Mouse (Mus musculus) neural tube, embryonic 11.5 days (tissue): ENCODE results near the gene Zbtb37. TPM values are rescaled to one million over a fixed set of nuclear protein-coding genes. Genes with fewer than 3 reads are reported as not detected.

Experiments used
- ATAC-seq: fragments of 200-750 bp; cut with Nextera tagmentation; 2 replicates; pipeline ENCODE4 v1.8.0; 2017; ENCODE audit warnings: moderate number of reproducible peaks, mild to moderate bottlenecking, moderate TSS enrichment, moderate library complexity; ENCODE audit not compliant: insufficient read depth, low FRiP score, low TSS enrichment
- DNase-seq: peaks from one replicate; pipeline ENCODE4 v3.0.0-alpha.2; 2015; ENCODE audit warnings: low spot score
- H3K27ac ChIP-seq: fragments of 300-500 bp; sonication (generic); 2 replicates; pipeline ENCODE4 v1.5.1; 2014; ENCODE audit warnings: low read depth, mild to moderate bottlenecking, low read length
- H3K27me3 ChIP-seq: fragments of 300-500 bp; sonication (generic); 2 replicates; pipeline ENCODE4 v1.6.1; 2014; ENCODE audit warnings: mild to moderate bottlenecking, low read length, mixed read lengths; ENCODE audit not compliant: control insufficient read depth, insufficient read depth
- H3K36me3 ChIP-seq: fragments of 300-500 bp; sonication (generic); 2 replicates; pipeline ENCODE4 v1.6.1; 2014; ENCODE audit warnings: mild to moderate bottlenecking, low read length, moderate library complexity, mixed read lengths; ENCODE audit not compliant: control insufficient read depth, insufficient read depth
- H3K4me1 ChIP-seq: fragments of 300-500 bp; sonication (generic); 2 replicates; pipeline ENCODE4 v1.6.1; 2014; ENCODE audit warnings: low read length, mixed read lengths; ENCODE audit not compliant: control insufficient read depth, insufficient read depth
- H3K4me2 ChIP-seq: fragments of 300-500 bp; sonication (generic); 2 replicates; pipeline ENCODE4 v1.6.1; 2014; ENCODE audit warnings: low read depth, mild to moderate bottlenecking, moderate library complexity
- H3K4me3 ChIP-seq: fragments of 300-500 bp; sonication (generic); 2 replicates; pipeline ENCODE4 v1.5.1; 2014; ENCODE audit warnings: low read depth, low read length
- H3K9ac ChIP-seq: fragments of 300-500 bp; sonication (generic); 2 replicates; pipeline ENCODE4 v1.6.1; 2014; ENCODE audit warnings: mild to moderate bottlenecking, low read length
- H3K9me3 ChIP-seq: fragments of 300-500 bp; sonication (generic); 2 replicates; pipeline ENCODE4 v1.6.1; 2016; ENCODE audit warnings: low read length; ENCODE audit not compliant: control insufficient read depth
- WGBS: fragments of 180-500 bp; shearing (Covaris S2); extraction: QIAGEN DNeasy Blood & Tissue Kit; methylation state at CpG from one replicate; pipeline ENCODE4 v1.1.7; 2014; 5-methylcytosine and 5-hydroxymethylcytosine counted together
- polyA plus RNA-seq: library from polyadenylated mRNA; unstranded; fragments of >200 nt; fragmentation: Nextera tagmentation; extraction: Ambion mirVana; gene quantifications from 2 replicates; pipeline ENCODE4 v1.2.1, GENCODE M21; 2014

The Zbtb37 gene
- polyA plus RNA-seq, 1 experiment from 2014 or later = 12.4 TPM

DNA sequence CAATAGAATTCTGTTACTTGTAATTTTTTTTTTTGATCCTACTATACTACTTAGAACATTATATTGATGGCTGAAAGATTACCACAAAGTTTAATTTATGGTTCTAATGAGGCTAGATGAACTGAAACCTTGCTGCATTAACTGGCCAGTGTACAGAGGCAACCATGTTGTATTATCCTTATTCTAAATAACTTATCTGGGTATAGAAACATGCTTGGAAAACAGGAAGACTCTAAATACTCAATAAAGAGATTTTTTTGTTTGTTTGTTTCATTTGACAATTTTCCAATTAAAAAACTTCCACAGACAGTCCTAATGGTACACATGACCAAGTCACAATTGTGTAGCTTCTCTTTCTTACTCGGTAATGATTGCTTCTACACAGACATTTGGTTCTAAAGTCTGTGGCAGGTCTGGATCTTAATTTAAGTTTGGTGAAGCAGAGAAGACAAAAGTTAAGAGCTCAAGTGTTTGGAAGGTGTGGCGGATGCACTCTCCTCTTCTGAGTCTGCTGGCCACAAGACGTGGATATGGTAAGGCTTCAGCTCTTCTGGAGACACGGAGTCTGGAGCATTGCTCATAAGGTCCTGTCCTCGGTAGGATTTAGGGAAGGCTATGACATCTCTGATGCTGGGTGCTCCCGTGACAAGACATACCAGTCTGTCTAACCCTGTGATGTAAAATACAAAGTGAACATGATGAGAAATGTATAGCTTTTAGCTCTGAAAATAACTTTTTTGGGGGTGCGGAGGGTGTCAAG lies 6.8 kb upstream of the Zbtb37 start:
- Histone ChIP-seq H3K4me3 (no peak overlapping the region), H3K4me1 (peaks cover 4% of the 10 kb centered on the region), H3K4me2 (no peak overlapping the region), H3K36me3 (peaks cover 8% of the 10 kb centered on the region; the same call in 1 of the 2 replicates), H3K27me3 (no peaks in the 10 kb centered on the region), H3K27ac (no peak overlapping the region), H3K9me3 (no peaks in the 10 kb centered on the region), H3K9ac (no peak overlapping the region)
- ATAC-seq (no peak), DNase-seq (no peak)
- 91% methylated on average over 7 of the region's 7 CpGs for WGBS

DNA sequence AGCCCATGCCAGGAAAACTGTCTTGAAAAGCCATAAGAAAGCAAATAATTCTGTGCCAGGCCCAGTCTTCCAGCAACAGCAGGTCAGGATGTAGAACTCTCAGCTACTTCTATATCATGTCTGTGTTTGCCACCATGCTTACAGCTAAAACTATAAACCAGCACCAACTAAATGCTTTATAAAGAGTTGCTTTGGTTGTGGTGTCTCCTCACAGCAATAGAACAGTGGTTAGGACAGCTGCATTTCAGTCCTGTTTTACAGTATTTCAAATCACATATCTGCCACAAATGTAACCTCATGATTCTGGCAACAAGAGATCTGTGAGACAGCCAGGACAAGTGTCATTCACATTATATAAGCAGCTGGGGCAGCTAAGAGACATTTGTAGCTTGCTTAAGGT lies 6.2 kb upstream of the Zbtb37 start:
- Histone ChIP-seq H3K36me3 (peaks cover 9% of the 10 kb centered on the region; the same call in 1 of the 2 replicates), H3K4me3 (no peak overlapping the region), H3K27ac (no peak overlapping the region), H3K4me2 (no peak overlapping the region), H3K27me3 (no peaks in the 10 kb centered on the region), H3K9me3 (no peaks in the 10 kb centered on the region), H3K9ac (no peak overlapping the region), H3K4me1 (peaks cover 4% of the 10 kb centered on the region)
- no peak for ATAC-seq
- no peak for DNase-seq

DNA sequence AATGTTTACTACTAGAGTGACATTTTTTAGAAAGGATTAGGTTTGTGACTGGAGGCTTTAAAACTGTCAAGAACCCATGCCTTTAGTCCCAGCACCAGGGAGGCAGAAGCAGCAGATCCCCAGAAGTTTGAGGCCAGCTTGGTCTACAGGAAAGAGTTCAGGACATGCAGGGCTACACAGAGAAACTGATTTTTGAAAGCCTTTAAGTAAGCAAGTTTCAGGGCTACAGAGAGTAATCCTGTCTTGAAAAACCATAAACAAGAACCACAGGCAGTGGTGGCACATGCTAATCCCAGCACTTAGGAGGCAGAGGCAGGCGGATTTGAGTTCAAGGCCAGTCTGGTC lies 5.7 kb upstream of the Zbtb37 start:
- ATAC-seq = no peak
- Histone ChIP-seq H3K9ac (no peak overlapping the region), H3K9me3 (no peaks in the 10 kb centered on the region), H3K4me3 (no peak overlapping the region), H3K36me3 (peaks cover 9% of the 10 kb centered on the region; the same call in 1 of the 2 replicates), H3K27me3 (no peaks in the 10 kb centered on the region), H3K27ac (no peak overlapping the region), H3K4me1 (peaks cover 4% of the 10 kb centered on the region), H3K4me2 (no peak overlapping the region)
- 62% methylated on average over 1 of the region's 1 CpGs for WGBS
- no peak for DNase-seq

DNA sequence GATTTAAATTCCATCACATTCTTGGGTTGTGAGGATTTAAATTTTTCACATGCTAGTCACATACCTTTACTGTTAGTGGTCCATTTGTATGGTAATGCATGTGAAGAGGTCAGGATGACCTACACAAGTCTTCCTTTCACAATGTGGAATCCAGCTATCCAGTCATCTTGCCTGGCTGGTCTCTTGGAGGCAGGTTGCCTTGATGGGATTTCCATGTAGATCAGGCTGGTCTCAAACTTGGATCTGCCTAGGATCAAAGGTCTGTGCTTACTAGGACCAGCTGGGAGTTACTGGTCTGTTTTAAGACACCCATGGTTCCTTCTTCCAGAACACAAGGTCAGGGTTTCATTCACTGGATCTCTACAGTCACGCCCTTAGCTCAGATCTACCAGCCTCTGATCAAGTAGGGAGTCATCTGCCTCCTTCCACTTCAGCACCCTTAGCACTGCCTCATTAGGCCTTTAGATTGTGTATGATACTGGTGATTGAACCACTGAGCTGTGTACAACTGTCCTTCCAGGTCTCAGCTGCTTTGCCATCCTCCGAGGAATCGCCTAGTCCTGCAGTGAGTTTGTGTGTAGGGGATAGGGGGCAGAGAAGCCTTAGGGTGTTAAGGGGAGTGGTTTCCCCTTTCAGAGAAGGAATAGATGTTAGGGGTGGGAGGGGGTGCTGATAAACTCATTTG lies 5.2 kb upstream of the Zbtb37 start:
- peak; percentile 14 for ATAC-seq
- H3K27ac ChIP-seq = no peak overlapping the region
- peaks cover 6% of the 10 kb centered on the region; the same call in 1 of the 2 replicates for H3K36me3 ChIP-seq
- peaks cover 4% of the 10 kb centered on the region for H3K4me1 ChIP-seq
- DNase-seq = peak; percentile 52
- no peak overlapping the region for H3K4me3 ChIP-seq
- 10% methylated on average over 3 of the region's 3 CpGs for WGBS
- H3K9me3 ChIP-seq = no peaks in the 10 kb centered on the region
- H3K9ac ChIP-seq = no peak overlapping the region
- H3K4me2 ChIP-seq = no peak overlapping the region
- no peaks in the 10 kb centered on the region for H3K27me3 ChIP-seq

DNA sequence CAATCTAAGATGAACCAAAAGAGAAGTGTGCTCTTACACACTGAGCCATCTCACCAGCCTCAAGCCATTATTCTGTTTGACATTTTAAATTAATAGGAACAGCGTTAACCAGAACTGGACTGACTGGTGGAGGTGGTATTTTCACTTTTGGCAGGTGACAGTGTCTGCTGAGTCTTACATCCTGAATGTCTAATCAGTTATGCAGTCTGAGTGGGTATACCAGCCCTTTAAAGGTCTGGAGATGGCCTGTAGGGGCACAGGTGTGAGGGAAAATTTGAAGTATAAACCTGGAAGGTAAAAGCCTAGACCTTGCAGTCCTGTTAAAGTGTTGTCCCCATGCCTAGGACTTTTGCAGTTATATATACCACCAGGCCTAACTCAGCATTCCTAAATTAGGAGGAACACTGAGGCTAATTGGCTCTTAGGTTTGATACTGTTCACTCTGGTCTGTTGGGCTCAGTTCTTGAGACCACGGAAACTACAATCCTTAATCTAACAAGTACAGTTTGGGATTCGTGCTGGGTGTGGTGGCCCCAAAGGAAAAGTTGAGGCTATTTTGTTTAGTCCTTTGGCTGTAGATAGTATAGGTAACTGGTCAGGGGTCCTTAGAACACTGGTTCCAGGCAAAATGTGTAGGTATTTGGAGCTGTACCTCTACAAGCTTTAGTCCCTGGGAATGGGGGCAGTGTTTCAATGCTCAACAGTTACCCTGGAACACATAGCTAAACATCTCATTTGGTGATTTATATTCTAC lies 4.5 kb upstream of the Zbtb37 start:
- DNase-seq (peak; percentile 39), ATAC-seq (peak; percentile 0; the same call in 1 of the 2 replicates)
- Histone ChIP-seq H3K27me3 (no peaks in the 10 kb centered on the region), H3K4me3 (no peak overlapping the region), H3K4me1 (peaks cover 4% of the 10 kb centered on the region), H3K4me2 (no peak overlapping the region), H3K9ac (no peak overlapping the region), H3K36me3 (peaks cover 6% of the 10 kb centered on the region; the same call in 1 of the 2 replicates), H3K9me3 (no peaks in the 10 kb centered on the region), H3K27ac (no peak overlapping the region)
- 9% methylated on average over 3 of the region's 3 CpGs for WGBS

DNA sequence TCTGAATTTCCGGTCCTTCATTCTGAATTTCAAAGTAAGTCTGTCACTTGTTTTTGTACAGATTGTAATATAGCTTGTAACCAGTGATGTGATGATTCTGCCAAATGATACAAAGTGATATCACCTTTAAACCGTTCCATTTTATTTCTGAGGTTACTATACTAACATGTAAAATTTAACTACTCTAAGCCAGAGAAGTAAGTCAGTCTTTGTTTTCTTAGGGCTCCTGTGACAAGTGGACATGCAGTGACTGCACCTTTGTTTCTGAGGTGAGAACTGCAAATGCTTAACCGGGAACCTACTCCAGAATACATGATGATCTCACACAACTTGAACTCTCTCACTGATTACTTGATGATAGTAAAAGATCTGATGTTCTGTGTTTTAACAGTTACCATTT lies 3.4 kb upstream of the Zbtb37 start:
- H3K27ac ChIP-seq = no peak overlapping the region
- no peaks in the 10 kb centered on the region for H3K27me3 ChIP-seq
- WGBS = 40% methylated on average over 3 of the region's 3 CpGs
- peak overlapping the region; percentile 55 for H3K4me2 ChIP-seq
- no peak for ATAC-seq
- no peak overlapping the region for H3K9ac ChIP-seq
- peaks cover 6% of the 10 kb centered on the region; the same call in 1 of the 2 replicates for H3K36me3 ChIP-seq
- peak overlapping the region; percentile 29; the same call in 1 of the 2 replicates for H3K4me3 ChIP-seq
- no peak for DNase-seq
- peaks cover 7% of the 10 kb centered on the region for H3K4me1 ChIP-seq
- H3K9me3 ChIP-seq = no peaks in the 10 kb centered on the region

DNA sequence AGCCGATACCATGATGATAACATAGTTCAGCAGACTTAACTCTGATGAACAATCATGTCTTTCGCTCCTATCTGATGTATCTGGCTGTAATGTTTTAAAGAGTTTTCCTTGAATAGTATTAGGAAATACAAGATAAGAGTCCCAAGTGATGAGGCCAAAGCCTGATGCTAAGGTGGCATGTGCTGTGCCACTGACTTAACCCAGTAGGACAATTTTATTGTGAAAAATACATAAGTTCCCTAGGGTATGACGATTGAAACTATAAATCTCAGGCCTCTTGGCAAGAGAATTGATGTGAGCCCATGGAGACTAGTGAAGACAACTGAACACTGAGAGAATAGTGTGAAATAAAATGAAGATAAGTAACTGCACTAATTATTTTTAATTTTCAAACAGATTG lies 3.0 kb upstream of the Zbtb37 start:
- DNase-seq = no peak
- 22% methylated on average over 3 of the region's 3 CpGs for WGBS

DNA sequence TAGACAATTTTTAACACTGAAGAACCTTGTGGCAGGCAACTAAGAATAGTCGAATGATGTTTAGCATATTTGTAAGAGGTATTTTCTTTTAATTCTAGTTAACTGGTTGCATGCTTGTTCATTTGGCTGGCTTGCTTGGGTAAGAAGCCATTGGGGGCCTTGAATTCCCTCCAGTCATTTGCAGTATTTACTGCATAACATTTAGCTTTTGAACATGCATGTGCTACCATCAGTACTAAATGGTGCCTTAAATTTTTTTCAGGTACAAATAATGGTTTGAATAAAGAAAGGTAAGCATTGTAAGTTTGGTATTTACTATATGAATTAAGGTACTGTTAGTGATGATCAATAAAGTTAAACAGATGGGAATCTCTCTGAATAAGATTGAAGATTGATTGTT lies 2.4 kb upstream of the Zbtb37 start:
- Histone ChIP-seq H3K9me3 (no peaks in the 10 kb centered on the region), H3K27ac (peak overlapping the region; percentile 78; the same call in 1 of the 2 replicates), H3K4me3 (peak overlapping the region; percentile 76), H3K4me2 (peak overlapping the region; percentile 55), H3K27me3 (no peaks in the 10 kb centered on the region), H3K9ac (peak overlapping the region; percentile 91), H3K4me1 (peaks cover 7% of the 10 kb centered on the region), H3K36me3 (peaks cover 6% of the 10 kb centered on the region; the same call in 1 of the 2 replicates)
- ATAC-seq = no peak
- 2% methylated on average over 1 of the region's 1 CpGs for WGBS
- DNase-seq = no peak

More for the DNA sequence above, 3.0 kb upstream of the Zbtb37 start:
- Histone ChIP-seq H3K4me1 (peaks cover 7% of the 10 kb centered on the region), H3K27ac (peak overlapping the region; percentile 42; the same call in 1 of the 2 replicates), H3K27me3 (no peaks in the 10 kb centered on the region), H3K9ac (peak overlapping the region; percentile 45), H3K36me3 (peaks cover 6% of the 10 kb centered on the region; the same call in 1 of the 2 replicates), H3K4me3 (peak overlapping the region; percentile 29), H3K9me3 (no peaks in the 10 kb centered on the region), H3K4me2 (peak overlapping the region; percentile 55)
- no peak for ATAC-seq
